Mouse (Mus musculus) neural tube, embryonic 11.5 days (tissue): ENCODE results near the gene Nup210. TPM values are rescaled to one million over a fixed set of nuclear protein-coding genes. Genes with fewer than 3 reads are reported as not detected.

Experiments
- polyA plus RNA-seq: library from polyadenylated mRNA; unstranded; fragments of >200 nt; fragmentation: Nextera tagmentation; extraction: Ambion mirVana; gene quantifications from 2 replicates; pipeline ENCODE4 v1.2.1, GENCODE M21; 2014

Nup210 gene
- polyA plus RNA-seq, 1 experiment from 2014 or later: 18.3 TPM

Other genes with a start within 250 kb of the Nup210 start
- 16.3 and 18.6 TPM in 2 replicates for gene Iqsec1, start 128.1 kb downstream of the Nup210 start, polyA plus RNA-seq
- 13.4 and 15.0 TPM in 2 replicates for gene Hdac11, start 39.8 kb upstream of the Nup210 start, polyA plus RNA-seq
- gene Fbln2, start 95.6 kb upstream of the Nup210 start, polyA plus RNA-seq: 28.4 and 28.8 TPM in 2 replicates